Mouse (Mus musculus): Measurements from ENCODE around the gene Dhrs1. TPM values are rescaled to one million over a fixed set of nuclear protein-coding genes. Genes with fewer than 3 reads are reported as not detected.
A peak's percentile ranks its signal among the peaks of the same experiment; 100 is the strongest.

Dhrs1 gene
- polyA plus RNA-seq, 1 experiment: 24.4 TPM

GRCm38 (mm10) chr14:55724411-55724871 lies 21.0 kb downstream of the Dhrs1 start:
- TF ChIP-seq POLR2A (IDR thresholded peaks at IDR 0.05; ENCODE audit: borderline replicate concordance, control insufficient read depth, low read depth, low read length) (no peak), CTCF (IDR thresholded peaks at IDR 0.05; ENCODE audit: control insufficient read depth, insufficient read depth, low read length) (no peak)
- H3K4me1 ChIP-seq (ENCODE audit: control insufficient read depth, insufficient read depth, low read length): peaks cover 12% of the 10 kb centered on the region
- H3K27ac ChIP-seq (ENCODE audit: control insufficient read depth, insufficient read depth, low read depth, low read length, poor library complexity): peak overlapping the region; percentile 78; the same call in 1 of the 2 replicates
- H3K4me3 ChIP-seq (replicated peaks; ENCODE audit: control insufficient read depth, low read depth, low read length): peak overlapping the region; percentile 21
- 4% methylated on average over 8 of the region's 8 CpGs for WGBS

- Histone ChIP-seq H3K4me3 (replicated peaks; ENCODE audit: control insufficient read depth, low read depth, low read length) (no peak overlapping the region), H3K4me1 (ENCODE audit: control insufficient read depth, insufficient read depth, low read length) (peaks cover 12% of the 10 kb centered on the region), H3K27ac (ENCODE audit: control insufficient read depth, insufficient read depth, low read depth, low read length, poor library complexity) (0 out of 2 replicates have a peak overlapping the region, but pooled peaks have one; percentile 16)
- TF ChIP-seq CTCF (IDR thresholded peaks at IDR 0.05; ENCODE audit: control insufficient read depth, insufficient read depth, low read length): no peak
- no peak for TF ChIP-seq POLR2A (IDR thresholded peaks at IDR 0.05; ENCODE audit: borderline replicate concordance, control insufficient read depth, low read depth, low read length)
- WGBS: 63% methylated on average over 7 of the region's 7 CpGs
Observed at GRCm38 (mm10) chr14:55723433-55723832, 22.1 kb downstream of the Dhrs1 start.

- WGBS: 8% methylated on average over 8 of the region's 8 CpGs
- Histone ChIP-seq H3K4me3 (replicated peaks; ENCODE audit: control insufficient read depth, low read depth, low read length) (peak overlapping the region; percentile 93), H3K4me1 (ENCODE audit: control insufficient read depth, insufficient read depth, low read length) (peaks cover 8% of the 10 kb centered on the region), H3K27ac (ENCODE audit: control insufficient read depth, insufficient read depth, low read depth, low read length, poor library complexity) (peak overlapping the region; percentile 30; the same call in 1 of the 2 replicates)
- TF ChIP-seq POLR2A (IDR thresholded peaks at IDR 0.05; ENCODE audit: borderline replicate concordance, control insufficient read depth, low read depth, low read length): no peak
- no peak for TF ChIP-seq CTCF (IDR thresholded peaks at IDR 0.05; ENCODE audit: control insufficient read depth, insufficient read depth, low read length)
Observed at GRCm38 (mm10) chr14:55722438-55722945, 23.0 kb downstream of the Dhrs1 start.

GRCm38 (mm10) chr14:55721700-55722437 lies 23.6 kb downstream of the Dhrs1 start, which contains the start of gene Rabggta:
Gene Rabggta, minus strand, starts transcription at chr14:55722263.
- Histone ChIP-seq H3K4me3 (replicated peaks; ENCODE audit: control insufficient read depth, low read depth, low read length) (peak within 1 kb of the TSS; percentile 93), H3K4me1 (ENCODE audit: control insufficient read depth, insufficient read depth, low read length) (peaks cover 8% of the 10 kb centered on the region), H3K27ac (ENCODE audit: control insufficient read depth, insufficient read depth, low read depth, low read length, poor library complexity) (peak within 1 kb of the TSS; percentile 83)
- under 1% methylated on average over 50 of the region's 50 CpGs for WGBS
- TF ChIP-seq CTCF (IDR thresholded peaks at IDR 0.05; ENCODE audit: control insufficient read depth, insufficient read depth, low read length) (peak; percentile 97), POLR2A (IDR thresholded peaks at IDR 0.05; ENCODE audit: borderline replicate concordance, control insufficient read depth, low read depth, low read length) (peak; percentile 73; the same call in 1 of the 2 replicates)

GRCm38 (mm10) chr14:55721076-55721475 lies 24.4 kb downstream of the Dhrs1 start:
- Histone ChIP-seq H3K27ac (ENCODE audit: control insufficient read depth, insufficient read depth, low read depth, low read length, poor library complexity) (no peak overlapping the region; the same call in 1 of the 2 replicates), H3K4me1 (ENCODE audit: control insufficient read depth, insufficient read depth, low read length) (peaks cover 8% of the 10 kb centered on the region), H3K4me3 (replicated peaks; ENCODE audit: control insufficient read depth, low read depth, low read length) (no peak overlapping the region)
- 81% methylated on average over 6 of the region's 6 CpGs for WGBS
- TF ChIP-seq POLR2A (IDR thresholded peaks at IDR 0.05; ENCODE audit: borderline replicate concordance, control insufficient read depth, low read depth, low read length): no peak
- TF ChIP-seq CTCF (IDR thresholded peaks at IDR 0.05; ENCODE audit: control insufficient read depth, insufficient read depth, low read length): no peak

GRCm38 (mm10) chr14:55720666-55721065 lies 24.8 kb downstream of the Dhrs1 start:
- TF ChIP-seq POLR2A (IDR thresholded peaks at IDR 0.05; ENCODE audit: borderline replicate concordance, control insufficient read depth, low read depth, low read length) (no peak), CTCF (IDR thresholded peaks at IDR 0.05; ENCODE audit: control insufficient read depth, insufficient read depth, low read length) (no peak)
- H3K27ac ChIP-seq (ENCODE audit: control insufficient read depth, insufficient read depth, low read depth, low read length, poor library complexity): no peak overlapping the region
- 92% methylated on average over 12 of the region's 12 CpGs for WGBS
- H3K4me3 ChIP-seq (replicated peaks; ENCODE audit: control insufficient read depth, low read depth, low read length): no peak overlapping the region
- peaks cover 8% of the 10 kb centered on the region for H3K4me1 ChIP-seq (ENCODE audit: control insufficient read depth, insufficient read depth, low read length)

- Histone ChIP-seq H3K27ac (ENCODE audit: control insufficient read depth, insufficient read depth, low read depth, low read length, poor library complexity) (no peak overlapping the region), H3K4me1 (ENCODE audit: control insufficient read depth, insufficient read depth, low read length) (peaks cover 5% of the 10 kb centered on the region; the same call in 1 of the 2 replicates), H3K4me3 (replicated peaks; ENCODE audit: control insufficient read depth, low read depth, low read length) (no peak overlapping the region)
- 76% methylated on average over 6 of the region's 6 CpGs for WGBS
- TF ChIP-seq CTCF (IDR thresholded peaks at IDR 0.05; ENCODE audit: control insufficient read depth, insufficient read depth, low read length): no peak
- no peak for TF ChIP-seq POLR2A (IDR thresholded peaks at IDR 0.05; ENCODE audit: borderline replicate concordance, control insufficient read depth, low read depth, low read length)
Observed at GRCm38 (mm10) chr14:55719737-55720136, 25.8 kb downstream of the Dhrs1 start.

- 84% methylated on average over 8 of the region's 8 CpGs for WGBS
- Histone ChIP-seq H3K4me3 (replicated peaks; ENCODE audit: control insufficient read depth, low read depth, low read length) (no peak overlapping the region), H3K27ac (ENCODE audit: control insufficient read depth, insufficient read depth, low read depth, low read length, poor library complexity) (no peak overlapping the region), H3K4me1 (ENCODE audit: control insufficient read depth, insufficient read depth, low read length) (peaks cover 2% of the 10 kb centered on the region)
- TF ChIP-seq CTCF (IDR thresholded peaks at IDR 0.05; ENCODE audit: control insufficient read depth, insufficient read depth, low read length) (no peak), POLR2A (IDR thresholded peaks at IDR 0.05; ENCODE audit: borderline replicate concordance, control insufficient read depth, low read depth, low read length) (no peak)
Observed at GRCm38 (mm10) chr14:55716884-55717283, 28.6 kb downstream of the Dhrs1 start.

All from bone marrow, adult 2 months (tissue).